Mouse (Mus musculus) thymus, postnatal 10 days (tissue): ENCODE measurements around the gene Kcng3.
A peak's percentile ranks its signal among the peaks of the same experiment; 100 is the strongest.

Source experiments
- DNase-seq, 2 experiments: peaks; one replicate each; pipeline ENCODE4 v3.0.0; 2021; ENCODE audit warnings: low spot score in 2 of 2

Gene Kcng3

DNA sequence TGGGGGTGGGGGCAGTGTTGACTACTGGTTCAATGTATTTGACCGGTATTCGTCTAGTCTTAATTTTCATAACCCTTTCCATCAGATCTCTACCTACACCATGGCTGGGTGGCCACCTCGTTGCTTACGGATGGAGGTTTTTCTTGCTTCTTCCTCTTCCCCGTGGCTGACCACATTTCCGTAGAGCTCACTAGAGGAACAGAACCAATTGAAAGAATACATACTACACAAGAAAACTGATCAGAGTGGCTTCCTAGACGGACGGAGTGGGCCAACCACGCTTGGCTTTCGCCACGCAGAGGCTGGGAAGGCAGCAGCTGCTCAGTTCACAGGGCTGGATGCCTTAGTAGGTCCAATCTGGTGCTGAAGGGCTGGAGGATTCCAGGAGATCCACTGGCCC is 75.9 kb downstream of the Kcng3 start:
- DNase-seq = no peak

GRCm38 (mm10) chr17:83554997-83555396 is 76.7 kb downstream of the Kcng3 start:
- DNase-seq = no peak

DNA sequence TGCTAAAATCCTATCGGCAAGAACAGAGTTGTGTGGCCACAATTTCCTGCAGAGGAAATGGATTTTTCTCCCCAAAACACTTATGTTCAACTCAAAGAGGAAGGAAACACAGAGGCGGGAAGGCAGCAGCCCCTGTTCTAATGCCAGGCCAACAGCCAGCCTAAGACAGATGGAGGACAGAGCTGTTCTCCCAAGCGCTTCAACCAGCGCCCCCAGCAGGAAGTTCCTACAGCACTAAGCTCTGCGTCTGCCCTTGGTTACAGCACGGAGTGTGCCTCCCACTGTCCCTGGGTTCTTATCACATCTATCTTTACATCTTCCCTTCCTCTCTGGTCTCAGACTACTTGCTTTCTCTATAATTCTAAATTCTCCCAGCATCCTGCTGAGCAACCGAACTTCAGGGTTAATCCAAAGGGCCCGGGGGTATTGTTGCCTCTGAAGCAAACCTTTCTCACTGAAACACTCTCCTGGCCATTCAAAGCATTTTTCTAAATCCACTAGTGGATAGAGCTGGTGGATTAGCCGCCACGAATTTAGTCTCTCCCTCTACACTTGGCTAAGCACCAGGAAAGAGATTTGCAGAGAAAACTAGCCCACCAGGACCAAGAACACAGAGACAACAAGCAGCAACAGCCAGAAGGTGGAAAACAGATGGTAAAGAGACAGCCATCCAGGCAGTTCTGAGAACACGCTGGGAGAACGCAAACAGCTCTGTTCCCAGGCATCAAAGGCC is 83.0 kb downstream of the Kcng3 start:
- DNase-seq = peak; percentile 23 to 50

DNA sequence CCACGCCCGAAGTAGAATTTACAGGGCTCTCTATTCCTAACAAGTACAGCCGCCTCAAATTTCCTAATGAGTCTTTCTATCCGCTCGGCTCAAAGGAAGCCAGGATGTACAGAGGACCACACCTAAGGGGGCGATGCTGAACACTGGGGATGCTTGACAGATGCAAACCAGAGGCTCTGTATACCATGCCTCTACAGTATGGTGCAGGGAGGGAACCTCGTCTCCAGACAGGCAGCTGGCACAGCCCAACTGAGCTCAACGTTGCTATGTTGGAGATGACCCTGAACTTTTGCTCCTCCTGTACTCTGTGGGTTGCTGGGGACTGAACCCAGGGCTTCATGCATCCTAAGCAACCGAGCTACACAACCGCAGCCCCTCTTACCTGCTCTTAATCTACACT is 84.5 kb downstream of the Kcng3 start:
- no peak for DNase-seq

- DNase-seq = no peak
Measured at GRCm38 (mm10) chr17:83545756-83546742, 85.6 kb downstream of the Kcng3 start.

- DNase-seq = no peak
Measured at GRCm38 (mm10) chr17:83545259-83545658, 86.4 kb downstream of the Kcng3 start.

DNA sequence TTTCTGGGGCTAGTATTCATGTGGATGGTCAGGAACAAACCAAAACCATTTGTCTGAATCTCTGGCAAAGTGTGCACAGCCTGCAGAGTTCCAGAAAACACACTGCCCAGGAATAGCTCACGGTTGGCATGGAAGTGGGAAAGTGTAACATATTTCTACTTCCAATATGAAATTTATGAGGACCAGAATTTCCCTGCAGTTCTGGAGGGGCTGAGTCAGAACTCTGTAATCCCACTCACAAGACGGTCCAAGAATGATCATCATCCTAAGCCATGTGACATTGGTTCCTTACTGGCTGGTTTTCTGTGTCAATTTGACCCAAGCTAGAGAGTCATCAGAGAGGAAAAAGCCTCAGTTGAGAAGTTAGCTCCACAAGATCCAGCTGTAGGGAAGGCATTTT is 89.3 kb downstream of the Kcng3 start:
- no peak for DNase-seq

GRCm38 (mm10) chr17:83539262-83540037 is 92.2 kb downstream of the Kcng3 start:
- DNase-seq = no peak

DNA sequence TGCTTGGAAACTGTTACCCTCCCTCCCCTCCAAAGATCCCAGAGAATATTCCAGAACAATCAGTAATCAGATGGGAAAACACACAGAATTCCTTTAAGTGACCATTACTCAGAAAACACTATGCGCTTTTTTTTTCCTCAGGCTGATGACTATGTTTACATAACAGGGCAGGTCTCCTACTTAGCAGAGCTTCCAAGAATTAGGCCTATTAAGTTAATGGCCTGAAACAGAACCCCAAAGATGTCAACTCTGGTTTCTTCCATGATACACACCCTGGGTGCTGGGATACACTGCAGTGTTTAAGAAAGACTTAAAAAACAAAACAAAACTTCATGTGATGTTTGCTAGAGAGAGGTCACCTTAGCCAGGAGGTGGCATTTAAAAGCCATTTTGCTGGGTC is 93.0 kb downstream of the Kcng3 start:
- DNase-seq = no peak

GRCm38 (mm10) chr17:83538141-83538540 is 93.6 kb downstream of the Kcng3 start:
- no peak for DNase-seq
